Mouse (Mus musculus) layer of hippocampus, postnatal 36 days (tissue): ENCODE measurements at regions not wholly inside any gene's neighbourhood (a gene's known extent, or its start where the extent isn't known, plus 50 kb on each side); places are given as distances from the start of the nearest gene placed in this dataset.

ENCODE experiments used
- DNase-seq, 2 experiments: peaks; one replicate each; pipeline ENCODE4 v3.0.0; 2022

- DNase-seq = no peak
Measured at GRCm38 (mm10) chr9:41479085-41479484, 317.6 kb upstream of the Ubash3b start.

GRCm38 (mm10) chr9:41478106-41478848, 316.8 kb upstream of the Ubash3b start:
- no peak for DNase-seq

- no peak for DNase-seq
Measured at GRCm38 (mm10) chr9:41475326-41475725, 313.8 kb upstream of the Ubash3b start.

GRCm38 (mm10) chr9:41474945-41475297, 313.4 kb upstream of the Ubash3b start:
- DNase-seq = no peak

- DNase-seq = peak; percentile 92 to 95
Measured at GRCm38 (mm10) chr9:41474244-41474944, 312.9 kb upstream of the Ubash3b start.

GRCm38 (mm10) chr9:41473506-41473905, 312.0 kb upstream of the Ubash3b start:
- no peak for DNase-seq

- DNase-seq = no peak
Measured at GRCm38 (mm10) chr9:41471345-41471744, 309.8 kb upstream of the Ubash3b start.

GRCm38 (mm10) chr9:41470010-41470409, 308.5 kb upstream of the Ubash3b start:
- no peak for DNase-seq

GRCm38 (mm10) chr9:41469414-41469813, 307.9 kb upstream of the Ubash3b start:
- no peak for DNase-seq

GRCm38 (mm10) chr9:41464057-41464685, 302.7 kb upstream of the Ubash3b start:
- peak; percentile 59 to 72 for DNase-seq

GRCm38 (mm10) chr9:41461742-41462141, 300.2 kb upstream of the Ubash3b start:
- DNase-seq = peak; percentile 86

GRCm38 (mm10) chr9:41460709-41461108, 299.2 kb upstream of the Ubash3b start:
- DNase-seq = no peak

GRCm38 (mm10) chr9:41457003-41457402, 295.5 kb upstream of the Ubash3b start:
- no peak for DNase-seq

- no peak for DNase-seq
Measured at GRCm38 (mm10) chr9:41451738-41452137, 290.2 kb upstream of the Ubash3b start.

GRCm38 (mm10) chr9:41449233-41449632, 287.7 kb upstream of the Ubash3b start:
- no peak for DNase-seq

- DNase-seq = no peak
Measured at GRCm38 (mm10) chr9:41447902-41448301, 286.4 kb upstream of the Ubash3b start.

- peak; percentile 64 to 66 for DNase-seq
Measured at GRCm38 (mm10) chr9:41447211-41447875, 285.8 kb upstream of the Ubash3b start.

- peak; percentile 48 to 67 for DNase-seq
Measured at GRCm38 (mm10) chr9:41446431-41447203, 285.1 kb upstream of the Ubash3b start.

- no peak for DNase-seq
Measured at GRCm38 (mm10) chr9:41442418-41442817, 280.9 kb upstream of the Ubash3b start.

- DNase-seq = peak; percentile 17 to 27
Measured at GRCm38 (mm10) chr9:41439979-41440378, 278.5 kb upstream of the Ubash3b start.

- DNase-seq = no peak
Measured at GRCm38 (mm10) chr9:41438141-41438540, 276.6 kb upstream of the Ubash3b start.
